Mouse (Mus musculus) urinary bladder, adult 2 months (tissue): Measurements from ENCODE around the gene Twist2. TPM values are rescaled to one million over a fixed set of nuclear protein-coding genes. Genes with fewer than 3 reads are reported as not detected.

Source experiments
- DNase-seq: peaks from one replicate; pipeline ENCODE4 v3.0.0; 2022; ENCODE audit warnings: low spot score
- polyA plus RNA-seq: library from polyadenylated mRNA; depleted of rRNA; stranded (reverse); fragments of >200 nt; gene quantifications from 2 replicates; pipeline ENCODE4 v1.2.3, GENCODE M21; 2012

The Twist2 gene
- polyA plus RNA-seq, 1 experiment: 22.4 TPM

DNA sequence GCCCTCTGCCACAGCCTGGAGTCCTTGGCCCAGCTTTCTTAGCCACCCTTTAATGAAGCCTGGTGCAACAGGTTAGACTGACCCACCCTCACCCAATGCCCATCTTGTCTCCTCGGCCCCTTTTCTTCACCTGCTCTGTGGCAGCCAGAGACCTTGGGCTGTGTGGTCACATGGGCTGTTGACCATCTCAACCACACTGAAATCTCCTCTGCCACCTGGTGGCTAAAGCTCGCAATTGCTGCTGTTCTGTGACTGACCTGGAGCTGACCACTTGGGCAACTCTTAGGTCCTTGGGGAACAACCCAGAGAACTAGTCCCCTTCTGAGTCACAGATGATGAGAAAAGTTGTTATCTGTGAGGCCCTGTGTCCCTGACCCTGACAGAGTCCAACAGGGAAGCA is 73.4 kb downstream of the Twist2 start:
- peak; percentile 59 for DNase-seq

DNA sequence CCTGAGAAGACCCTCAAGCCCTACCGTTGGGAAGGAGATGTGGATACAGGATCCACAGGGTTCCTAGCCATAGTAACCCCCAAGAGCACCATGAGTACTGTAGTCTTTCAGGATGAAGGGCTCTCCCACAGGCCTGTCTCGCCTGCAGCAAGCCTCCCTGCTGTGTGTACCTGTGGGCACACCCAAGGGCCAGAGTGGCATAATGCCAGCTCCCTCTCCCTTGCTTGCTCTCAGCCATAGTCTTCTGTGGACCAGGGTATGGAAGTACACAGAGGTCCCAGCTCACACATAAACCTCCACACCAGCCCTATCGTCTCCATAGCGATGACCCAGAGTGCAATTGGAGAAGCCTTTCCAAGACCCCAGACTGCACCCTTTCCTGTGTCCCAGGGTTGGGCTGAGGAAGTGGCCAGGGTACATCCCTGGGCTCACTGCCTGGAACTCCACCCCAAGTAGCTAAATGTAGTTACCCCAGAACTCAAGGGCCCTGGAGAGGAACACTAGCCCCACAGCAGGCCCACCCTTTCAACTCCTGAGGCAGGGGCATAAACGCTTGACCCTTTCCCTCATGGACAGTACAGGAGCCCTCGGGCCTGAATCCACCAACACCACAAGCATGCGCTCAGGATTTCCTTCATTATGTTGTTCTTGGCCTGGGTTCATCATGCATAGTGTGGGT is 73.9 kb downstream of the Twist2 start:
- no peak for DNase-seq

DNA sequence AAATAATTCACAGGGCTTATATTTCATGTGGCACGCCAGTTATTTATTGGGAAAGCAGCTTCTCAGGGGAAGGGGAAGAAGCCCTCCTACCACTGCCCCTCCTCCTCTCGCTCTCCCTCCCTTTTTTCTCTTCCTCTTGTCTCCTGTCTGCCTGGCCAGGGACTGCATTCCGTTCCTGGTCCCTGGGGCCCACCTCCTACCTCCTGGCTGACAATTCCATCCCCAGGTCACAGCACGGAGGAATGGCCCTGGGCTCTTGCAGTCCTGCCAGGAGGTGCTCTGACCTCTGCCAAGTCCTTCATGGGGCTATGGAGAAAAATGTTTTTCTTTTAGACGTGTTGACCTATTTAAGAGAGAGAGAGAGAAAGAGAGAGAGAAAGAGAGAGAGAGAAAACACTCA is 77.4 kb downstream of the Twist2 start:
- DNase-seq: no peak

GRCm38 (mm10) chr1:91880156-91880555 is 78.9 kb downstream of the Twist2 start:
- no peak for DNase-seq

DNA sequence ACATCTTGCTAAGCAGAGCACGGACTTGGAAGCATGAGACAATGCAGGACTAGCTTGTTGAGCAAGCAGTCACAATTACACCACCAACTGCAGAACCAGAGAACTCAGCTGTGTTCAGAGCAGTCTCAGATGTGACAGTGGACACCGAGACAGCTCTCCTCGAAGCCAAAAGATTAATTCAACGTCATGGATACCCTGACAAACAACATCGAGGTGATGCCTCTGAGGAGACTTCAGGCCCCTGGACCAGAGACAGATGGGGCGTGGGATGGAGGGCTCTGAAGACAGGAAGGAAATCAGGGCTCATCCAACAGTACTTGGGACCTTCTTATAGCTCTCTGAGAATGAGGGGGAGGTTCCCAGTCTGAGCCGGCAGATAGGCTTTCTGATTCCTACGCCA is 79.6 kb downstream of the Twist2 start:
- no peak for DNase-seq

DNA sequence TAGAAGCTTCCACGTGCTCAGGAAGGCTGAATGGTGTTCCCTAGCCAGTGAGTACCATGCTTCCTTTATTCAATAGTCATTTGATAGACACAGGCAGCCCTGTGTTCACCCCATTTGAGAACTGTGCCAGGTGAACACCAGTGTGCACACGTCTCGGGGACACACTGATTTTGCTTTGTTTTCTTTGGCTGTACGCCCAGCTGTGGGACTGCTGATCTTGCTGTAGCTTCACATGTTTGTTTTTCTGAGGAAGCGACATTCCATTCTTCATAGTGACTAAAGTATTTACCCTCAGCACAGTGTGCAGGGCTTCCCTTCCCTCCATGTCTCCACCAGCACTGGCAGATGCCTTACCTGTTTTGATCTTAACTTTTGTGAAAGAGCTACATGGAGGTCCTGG is 81.9 kb downstream of the Twist2 start:
- no peak for DNase-seq

GRCm38 (mm10) chr1:91893598-91893997 is 92.3 kb downstream of the Twist2 start:
- DNase-seq: no peak

- DNase-seq: no peak
These were observed 93.0 kb downstream of the Twist2 start for GRCm38 (mm10) chr1:91894286-91894685.

DNA sequence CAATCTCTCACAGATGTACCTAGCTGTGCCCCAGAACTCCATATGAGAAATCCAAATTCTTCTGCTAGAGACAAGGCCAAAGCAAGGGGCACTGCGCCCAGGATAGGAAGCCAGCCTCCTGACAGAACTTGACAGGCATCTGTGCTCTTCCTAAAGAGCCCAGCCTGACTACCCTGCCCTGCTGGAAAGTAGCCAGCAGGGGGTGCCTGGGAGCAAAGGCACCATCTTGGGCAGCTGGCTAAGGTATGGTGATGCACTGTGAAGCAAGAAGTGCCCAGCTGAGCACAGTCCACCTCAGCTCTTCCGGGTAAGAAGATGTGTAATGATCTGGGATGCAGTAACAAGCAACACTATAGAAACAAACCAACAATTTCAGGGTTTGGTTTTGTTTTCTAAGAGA is 95.8 kb downstream of the Twist2 start:
- no peak for DNase-seq
